Mouse (Mus musculus): Measurements from ENCODE around the gene Erich3.

The Erich3 gene

GRCm38 (mm10) chr3:154763374-154763773, 99.7 kb downstream of the Erich3 start:
- in situ Hi-C loops (cut with MboI, MseI) = loop anchor here (25.0 kb wide), 1 partner anchor 99 kb away; no protein-coding TSS in a partner anchor

- in situ Hi-C loops (cut with MboI, MseI) = loop anchor here (25.0 kb wide), 1 partner anchor 98 kb away; no protein-coding TSS in a partner anchor
Observed at GRCm38 (mm10) chr3:154764115-154764514, 100.5 kb downstream of the Erich3 start.

DNA sequence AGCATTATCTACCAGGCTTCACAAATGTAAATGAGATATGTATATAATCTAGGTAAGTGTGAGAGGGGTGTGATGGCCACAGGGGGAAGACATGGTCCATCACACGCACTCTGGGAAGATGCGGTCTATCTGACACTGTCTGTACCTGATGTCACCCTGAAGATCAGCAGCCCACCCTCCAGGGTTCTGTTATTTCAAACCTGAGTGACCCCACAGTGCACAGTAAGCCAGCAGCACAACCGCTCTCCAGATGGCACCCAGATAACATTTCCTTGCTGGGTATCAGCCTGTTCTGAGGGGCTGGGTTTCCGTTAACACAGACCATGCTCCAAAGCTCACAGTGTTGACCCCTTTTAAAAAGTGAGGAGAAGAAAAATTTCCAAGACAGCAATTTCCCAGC, 102.7 kb downstream of the Erich3 start:
- in situ Hi-C loops (cut with MboI, MseI) = loop anchor here (25.0 kb wide), 1 partner anchor 96 kb away; no protein-coding TSS in a partner anchor

GRCm38 (mm10) chr3:154771651-154772050, 108.0 kb downstream of the Erich3 start:
- in situ Hi-C loops (cut with MboI, MseI) = loop anchor here (25.0 kb wide), 1 partner anchor 91 kb away; no protein-coding TSS in a partner anchor

- in situ Hi-C loops (cut with MboI, MseI) = no loop called here
Observed at GRCm38 (mm10) chr3:154778836-154779595, 115.4 kb downstream of the Erich3 start.

DNA sequence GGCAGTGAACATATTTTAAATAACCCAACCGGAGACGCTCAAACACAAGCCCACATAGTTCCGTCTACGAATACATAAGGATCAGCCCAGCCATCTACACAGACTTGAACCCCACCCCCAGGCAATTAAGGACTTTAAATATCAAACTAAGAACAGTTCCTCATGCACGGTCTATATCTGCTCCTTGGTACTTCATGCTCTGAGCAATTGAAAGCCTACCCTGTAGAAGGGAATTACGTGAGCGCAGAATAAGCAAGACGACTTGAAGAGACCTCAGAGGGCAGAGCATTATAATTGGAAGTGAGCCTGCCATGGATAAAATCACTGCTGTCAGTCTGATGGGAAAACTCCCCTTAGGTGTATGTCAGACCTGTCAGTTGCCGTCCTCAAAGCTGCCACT, 122.7 kb downstream of the Erich3 start:
- in situ Hi-C loops (cut with MboI, MseI) = no loop called here

DNA sequence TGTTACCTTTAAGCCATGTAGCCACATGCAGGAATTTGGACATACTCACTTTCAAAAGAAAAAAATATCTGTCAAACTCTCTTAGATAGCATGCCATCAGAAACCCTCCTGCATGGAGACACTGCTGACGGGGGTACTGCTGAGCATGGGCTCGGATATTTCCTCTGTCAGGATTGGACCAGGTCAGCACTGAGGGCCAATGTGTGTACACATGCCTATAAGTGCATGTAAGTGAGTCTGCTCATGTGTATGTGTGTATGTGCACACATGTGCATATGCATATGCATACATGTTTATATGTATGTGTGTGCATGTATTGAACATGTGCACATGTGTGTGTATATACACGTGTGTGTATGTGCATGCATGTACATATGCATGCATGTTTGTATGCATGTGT, 124.0 kb downstream of the Erich3 start:
- in situ Hi-C loops (cut with MboI, MseI) = no loop called here

DNA sequence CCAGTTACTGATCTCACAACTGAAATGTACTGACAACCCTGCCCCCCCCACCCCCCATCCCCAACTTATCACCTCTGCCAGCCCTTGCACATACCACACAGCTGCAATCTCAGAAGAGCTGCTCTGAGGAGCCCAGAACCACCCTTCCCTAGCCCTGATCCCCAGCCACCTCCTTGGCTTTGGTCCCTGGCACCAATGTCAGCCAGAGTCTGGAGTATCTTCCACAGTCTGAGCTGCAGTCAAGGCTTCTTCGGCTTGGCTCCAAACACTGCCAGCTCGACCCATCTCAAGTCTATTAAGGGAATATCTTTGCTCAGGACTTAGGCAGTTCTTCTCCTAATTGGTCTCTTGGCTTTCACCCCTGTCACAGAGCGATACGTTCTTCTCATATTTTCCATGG, 129.9 kb downstream of the Erich3 start:
- in situ Hi-C loops (cut with MboI, MseI) = no loop called here

- in situ Hi-C loops (cut with MboI, MseI) = no loop called here
Observed at GRCm38 (mm10) chr3:154798806-154799205, 135.1 kb downstream of the Erich3 start.

GRCm38 (mm10) chr3:154800454-154800853, 136.8 kb downstream of the Erich3 start:
- in situ Hi-C loops (cut with MboI, MseI) = no loop called here

DNA sequence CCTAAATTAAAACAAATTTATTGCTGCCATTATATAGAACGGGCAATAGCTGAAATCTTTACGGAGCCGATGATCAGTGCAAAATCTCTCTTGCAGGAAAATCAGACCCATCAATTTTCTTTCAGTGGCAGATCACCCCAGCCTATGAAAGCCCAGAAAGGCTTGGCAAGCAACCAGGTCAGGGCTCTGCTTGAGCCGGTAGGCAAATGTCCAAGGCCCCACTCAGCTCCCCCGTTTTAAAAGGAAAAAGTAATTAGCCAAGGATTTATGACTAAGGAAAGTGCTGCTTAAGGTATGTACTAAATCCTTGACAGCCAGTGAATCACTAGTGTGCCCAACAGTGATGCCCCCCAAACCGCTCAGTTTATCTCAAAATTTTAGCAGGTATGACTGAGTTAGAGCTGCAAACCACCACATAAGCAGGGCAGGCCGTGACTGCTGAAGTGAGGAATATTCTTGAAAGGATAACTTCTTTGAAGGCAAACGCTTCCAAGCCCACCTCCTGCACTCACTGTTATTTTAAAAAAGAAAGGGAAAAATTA, 137.3 kb downstream of the Erich3 start:
- in situ Hi-C loops (cut with MboI, MseI) = no loop called here

GRCm38 (mm10) chr3:154806626-154807025, 143.0 kb downstream of the Erich3 start:
- in situ Hi-C loops (cut with MboI, MseI) = no loop called here

- in situ Hi-C loops (cut with MboI, MseI) = no loop called here
Observed at GRCm38 (mm10) chr3:154810273-154810870, 146.7 kb downstream of the Erich3 start.

DNA sequence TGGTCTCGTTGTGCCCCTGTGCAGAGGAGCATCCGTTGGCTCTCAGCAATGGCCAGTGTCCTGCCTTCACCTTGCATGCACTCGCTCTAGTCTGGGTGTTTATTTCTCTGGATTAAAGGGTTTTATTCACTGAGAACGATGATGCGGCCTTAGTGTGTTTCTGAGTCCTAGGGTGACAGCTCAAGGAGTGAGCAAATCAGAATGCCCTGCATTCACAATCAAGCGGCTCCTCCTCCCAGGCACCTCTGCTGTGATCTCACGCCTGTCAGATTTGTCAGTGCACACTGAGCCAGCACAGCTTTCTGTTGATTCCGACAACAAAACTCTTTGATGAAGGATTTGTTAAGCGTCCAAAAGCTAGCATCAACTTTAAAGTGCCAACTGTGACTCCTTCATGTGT, 147.6 kb downstream of the Erich3 start:
- in situ Hi-C loops (cut with MboI, MseI) = no loop called here

- in situ Hi-C loops (cut with MboI, MseI) = no loop called here
Observed at GRCm38 (mm10) chr3:154811833-154812232, 148.2 kb downstream of the Erich3 start.

DNA sequence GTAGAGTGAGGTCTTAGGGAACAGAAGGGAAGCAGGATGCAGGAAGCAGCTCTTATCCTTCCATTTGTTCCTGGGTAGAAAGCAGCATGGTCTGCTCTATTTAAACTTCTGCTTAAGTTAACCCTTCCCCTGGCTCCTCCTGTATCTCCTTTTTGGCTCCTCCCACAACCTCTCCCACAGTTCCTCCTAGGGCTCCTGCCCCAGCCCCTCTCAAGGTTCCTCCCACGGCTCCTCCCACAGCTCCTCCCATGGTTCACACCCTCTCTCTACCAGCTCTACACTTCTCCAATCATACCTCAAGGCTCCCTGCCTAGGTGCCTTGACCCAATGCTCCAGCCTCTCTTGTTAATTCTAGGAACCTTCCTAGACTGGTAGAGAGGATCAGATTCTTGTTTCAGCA, 149.2 kb downstream of the Erich3 start:
- in situ Hi-C loops (cut with MboI, MseI) = no loop called here

DNA sequence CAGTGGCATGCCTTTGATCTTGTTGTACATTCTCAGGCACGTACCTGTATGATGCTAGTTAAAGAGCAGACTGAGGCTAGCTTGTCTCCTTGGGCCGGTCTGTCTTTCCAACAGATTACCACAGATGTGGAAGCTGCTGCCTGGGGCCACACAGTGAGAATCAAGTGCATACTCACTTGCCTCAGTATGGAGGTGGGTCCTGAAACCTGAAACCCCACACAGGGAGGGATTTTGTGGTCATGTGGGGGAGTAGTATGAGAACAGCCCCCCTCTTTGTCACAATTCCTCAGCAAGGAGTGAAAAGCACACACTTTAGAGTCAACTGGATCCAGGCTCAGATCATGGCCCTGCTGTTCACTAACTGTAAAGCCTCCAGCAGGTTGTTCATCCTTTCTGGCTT, 151.9 kb downstream of the Erich3 start:
- in situ Hi-C loops (cut with MboI, MseI) = no loop called here

GRCm38 (mm10) chr3:154816231-154816630, 152.6 kb downstream of the Erich3 start:
- in situ Hi-C loops (cut with MboI, MseI) = no loop called here

DNA sequence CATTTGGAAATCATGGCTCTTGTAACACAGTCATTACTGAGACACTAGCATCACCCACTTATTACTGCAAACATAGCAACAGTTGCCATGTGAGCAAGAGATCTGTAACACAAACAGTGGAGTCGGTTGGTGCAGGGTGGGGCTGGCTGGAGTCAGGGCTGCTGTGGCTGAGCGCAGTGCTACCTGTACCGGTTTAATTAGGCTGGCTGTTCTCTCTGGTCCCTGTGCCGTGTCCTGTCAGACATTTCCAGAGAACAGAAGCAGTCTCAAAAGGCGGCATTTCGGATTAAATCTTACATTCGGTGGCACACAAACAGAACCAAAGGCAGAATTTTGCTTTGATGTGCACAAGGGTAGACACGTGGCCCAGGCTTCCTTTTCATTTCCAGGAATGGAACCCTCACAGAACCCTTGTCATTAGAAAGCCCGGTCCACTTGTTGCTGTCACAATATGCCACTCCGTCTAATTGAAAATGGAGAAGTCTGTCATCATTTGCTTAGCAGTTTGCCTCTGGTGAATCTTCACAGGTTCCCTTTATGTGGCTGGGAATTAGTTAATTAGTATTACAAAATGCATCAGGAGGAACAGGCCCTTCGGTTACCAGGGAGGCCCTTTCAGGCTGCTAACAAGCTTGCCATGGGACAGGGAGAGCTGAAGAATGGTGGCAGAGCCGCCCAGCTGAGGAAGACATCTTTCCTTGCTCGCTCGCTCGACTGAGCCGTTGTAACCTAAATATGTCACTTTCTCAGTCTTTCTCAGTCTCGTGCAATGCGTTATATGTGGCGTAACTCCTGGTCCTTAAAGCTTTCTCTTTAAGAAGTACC, 153.4 kb downstream of the Erich3 start:
- in situ Hi-C loops (cut with MboI, MseI) = no loop called here
